Mouse (Mus musculus) cerebellum, adult 2 months (tissue): ENCODE data around the gene Gaa.

ENCODE experiments used
- CTCF ChIP-seq: fragments of 200-500 bp; IDR thresholded peaks from 2 replicates; pipeline ENCODE4 v1.5.1; 2011; ENCODE audit warnings: low read depth, mild to moderate bottlenecking, control low read depth, low read length, moderate library complexity, borderline replicate concordance; ENCODE audit not compliant: insufficient read depth
- POLR2A ChIP-seq: fragments of 200-500 bp; IDR thresholded peaks from 2 replicates; pipeline ENCODE4 v1.6.1; 2011; ENCODE audit warnings: low read length, control low read depth, borderline replicate concordance; ENCODE audit not compliant: insufficient read depth

- TF ChIP-seq CTCF = no peak
- no peak for TF ChIP-seq POLR2A
Measured at GRCm38 (mm10) chr11:119300986-119301385, 33.3 kb downstream of the Gaa start.
